Mouse (Mus musculus) embryonic facial prominence, embryonic 12.5 days (tissue): ENCODE data around the gene Ttc21b. TPM values are rescaled to one million over a fixed set of nuclear protein-coding genes. Genes with fewer than 3 reads are reported as not detected.
A peak's percentile ranks its signal among the peaks of the same experiment; 100 is the strongest.

Experiments used
- ATAC-seq: fragments of 200-750 bp; cut with Nextera tagmentation; 2 replicates; pipeline ENCODE4 v1.8.0; 2017; ENCODE audit not compliant: insufficient number of reproducible peaks, insufficient read depth, low FRiP score, low TSS enrichment
- H3K27ac ChIP-seq: fragments of 300-500 bp; sonication (generic); 2 replicates; pipeline ENCODE4 v1.5.1; 2016; ENCODE audit warnings: mild to moderate bottlenecking
- H3K27me3 ChIP-seq: fragments of 300-500 bp; sonication (generic); 2 replicates; pipeline ENCODE4 v1.6.1; 2016; ENCODE audit warnings: mild to moderate bottlenecking, moderate library complexity
- H3K36me3 ChIP-seq: fragments of 300-500 bp; sonication (generic); 2 replicates; pipeline ENCODE4 v1.6.1; 2016; ENCODE audit warnings: mild to moderate bottlenecking
- H3K4me1 ChIP-seq: fragments of 300-500 bp; sonication (generic); 2 replicates; pipeline ENCODE4 v1.6.1; 2016
- H3K4me2 ChIP-seq: fragments of 300-500 bp; sonication (generic); replicated peaks from 2 replicates; pipeline ENCODE4 v1.6.1; 2016; ENCODE audit warnings: mild to moderate bottlenecking, moderate library complexity
- H3K4me3 ChIP-seq: fragments of 300-500 bp; sonication (generic); 2 replicates; pipeline ENCODE4 v1.5.1; 2016; ENCODE audit warnings: mild to moderate bottlenecking
- H3K9ac ChIP-seq: fragments of 300-500 bp; sonication (generic); 2 replicates; pipeline ENCODE4 v1.6.1; 2016; ENCODE audit warnings: mild to moderate bottlenecking, moderate library complexity
- H3K9me3 ChIP-seq: fragments of 300-500 bp; sonication (generic); 2 replicates; pipeline ENCODE4 v1.6.1; 2016; ENCODE audit warnings: mild to moderate bottlenecking, moderate library complexity
- WGBS: fragments of 180-500 bp; shearing (Covaris S2); methylation state at CpG from one replicate; pipeline ENCODE4 v1.1.7; 2016; 5-methylcytosine and 5-hydroxymethylcytosine counted together
- polyA plus RNA-seq: library from polyadenylated mRNA; unstranded; fragments of >200 nt; fragmentation: Nextera tagmentation; extraction: Ambion mirVana; gene quantifications from 2 replicates; pipeline ENCODE4 v1.2.1, GENCODE M21; 2016

Gene Ttc21b
- 17.3 and 18.7 TPM in 2 replicates for polyA plus RNA-seq

GRCm38 (mm10) chr2:66256220-66257131 is at the start of gene Ttc21b:
Gene Ttc21b, minus strand, starts transcription at chr2:66256617.
- H3K4me3 ChIP-seq = peak within 1 kb of the TSS; percentile 64
- ATAC-seq = peak; percentile 99
- 0 out of 2 replicates have a peak, but pooled peaks cover 7% of the 10 kb centered on the region for H3K36me3 ChIP-seq
- H3K9me3 ChIP-seq = no peaks in the 10 kb centered on the region
- peak within 1 kb of the TSS; percentile 71 for H3K27ac ChIP-seq
- under 1% methylated on average over 56 of the region's 56 CpGs for WGBS
- peak within 1 kb of the TSS; percentile 69 for H3K9ac ChIP-seq
- H3K4me2 ChIP-seq = peak within 1 kb of the TSS; percentile 45
- no peaks in the 10 kb centered on the region for H3K27me3 ChIP-seq
- H3K4me1 ChIP-seq = peaks cover 9% of the 10 kb centered on the region; the same call in 1 of the 2 replicates

GRCm38 (mm10) chr2:66272551-66272950 is 16.1 kb upstream of the Ttc21b start:
- ATAC-seq = no peak
- Histone ChIP-seq H3K4me1 (no peaks in the 10 kb centered on the region), H3K9me3 (no peaks in the 10 kb centered on the region), H3K36me3 (no peaks in the 10 kb centered on the region), H3K27ac (no peak overlapping the region), H3K4me2 (no peak overlapping the region), H3K4me3 (no peak overlapping the region), H3K27me3 (no peaks in the 10 kb centered on the region), H3K9ac (no peak overlapping the region)
- WGBS = 79% methylated on average over 3 of the region's 3 CpGs

GRCm38 (mm10) chr2:66244013-66244412 is 12.4 kb downstream of the Ttc21b start:
- H3K9ac ChIP-seq = no peak overlapping the region

GRCm38 (mm10) chr2:66240334-66240733 is 16.1 kb downstream of the Ttc21b start:
- Histone ChIP-seq H3K27me3 (no peaks in the 10 kb centered on the region), H3K4me3 (no peak overlapping the region), H3K9me3 (no peaks in the 10 kb centered on the region), H3K36me3 (peaks cover 18% of the 10 kb centered on the region), H3K4me2 (no peak overlapping the region), H3K27ac (no peak overlapping the region), H3K4me1 (no peaks in the 10 kb centered on the region), H3K9ac (no peak overlapping the region)
- no peak for ATAC-seq
- 86% methylated on average over 1 of the region's 1 CpGs for WGBS

More at GRCm38 (mm10) chr2:66244013-66244412, 12.4 kb downstream of the Ttc21b start:
- Histone ChIP-seq H3K9me3 (no peaks in the 10 kb centered on the region), H3K36me3 (peaks cover 28% of the 10 kb centered on the region), H3K4me3 (no peak overlapping the region), H3K27me3 (no peaks in the 10 kb centered on the region), H3K4me2 (no peak overlapping the region), H3K27ac (no peak overlapping the region), H3K4me1 (no peaks in the 10 kb centered on the region)
- ATAC-seq = no peak
- WGBS = 67% methylated on average over 1 of the region's 1 CpGs

GRCm38 (mm10) chr2:66238886-66239285 is 17.5 kb downstream of the Ttc21b start:
- H3K4me1 ChIP-seq = no peaks in the 10 kb centered on the region
- no peak overlapping the region for H3K4me2 ChIP-seq
- no peak for ATAC-seq
- peaks cover 19% of the 10 kb centered on the region for H3K36me3 ChIP-seq
- H3K4me3 ChIP-seq = no peak overlapping the region
- no peak overlapping the region for H3K9ac ChIP-seq
- 91% methylated on average over 5 of the region's 5 CpGs for WGBS
- no peak overlapping the region for H3K27ac ChIP-seq
- no peaks in the 10 kb centered on the region for H3K27me3 ChIP-seq
- no peaks in the 10 kb centered on the region for H3K9me3 ChIP-seq

GRCm38 (mm10) chr2:66220954-66221353 is 35.5 kb downstream of the Ttc21b start:
- Histone ChIP-seq H3K27ac (no peak overlapping the region), H3K4me3 (no peak overlapping the region), H3K4me1 (no peaks in the 10 kb centered on the region), H3K9me3 (no peaks in the 10 kb centered on the region), H3K4me2 (no peak overlapping the region), H3K36me3 (peaks cover 11% of the 10 kb centered on the region; the same call in 1 of the 2 replicates), H3K27me3 (no peaks in the 10 kb centered on the region), H3K9ac (no peak overlapping the region)
- ATAC-seq = no peak
- 93% methylated on average over 7 of the region's 7 CpGs for WGBS

GRCm38 (mm10) chr2:66209875-66210274 is 46.5 kb downstream of the Ttc21b start:
- Histone ChIP-seq H3K36me3 (peaks cover 36% of the 10 kb centered on the region), H3K27me3 (no peaks in the 10 kb centered on the region), H3K4me3 (no peak overlapping the region), H3K4me1 (no peaks in the 10 kb centered on the region), H3K9ac (no peak overlapping the region), H3K4me2 (no peak overlapping the region), H3K9me3 (no peaks in the 10 kb centered on the region), H3K27ac (no peak overlapping the region)
- 90% methylated on average over 10 of the region's 10 CpGs for WGBS
- ATAC-seq = no peak

- WGBS = 96% methylated on average over 13 of the region's 13 CpGs
- H3K9ac ChIP-seq = no peak overlapping the region
- no peaks in the 10 kb centered on the region for H3K9me3 ChIP-seq
- H3K4me2 ChIP-seq = no peak overlapping the region
- no peaks in the 10 kb centered on the region for H3K4me1 ChIP-seq
- H3K27ac ChIP-seq = no peak overlapping the region
- ATAC-seq = no peak
- H3K27me3 ChIP-seq = no peaks in the 10 kb centered on the region
- no peak overlapping the region for H3K4me3 ChIP-seq
- peaks cover 32% of the 10 kb centered on the region for H3K36me3 ChIP-seq
Measured at GRCm38 (mm10) chr2:66209353-66209752, 47.1 kb downstream of the Ttc21b start.

GRCm38 (mm10) chr2:66206796-66207195 is 49.6 kb downstream of the Ttc21b start:
- Histone ChIP-seq H3K27ac (no peak overlapping the region), H3K4me2 (no peak overlapping the region), H3K27me3 (no peaks in the 10 kb centered on the region), H3K9ac (no peak overlapping the region), H3K36me3 (peaks cover 30% of the 10 kb centered on the region), H3K4me1 (no peaks in the 10 kb centered on the region), H3K9me3 (no peaks in the 10 kb centered on the region), H3K4me3 (no peak overlapping the region)
- 92% methylated on average over 2 of the region's 2 CpGs for WGBS
- no peak for ATAC-seq

GRCm38 (mm10) chr2:66204218-66204617 is 52.2 kb downstream of the Ttc21b start:
- Histone ChIP-seq H3K9me3 (no peaks in the 10 kb centered on the region), H3K4me1 (no peaks in the 10 kb centered on the region), H3K9ac (no peak overlapping the region), H3K36me3 (peaks cover 40% of the 10 kb centered on the region), H3K27ac (no peak overlapping the region), H3K27me3 (no peaks in the 10 kb centered on the region), H3K4me2 (no peak overlapping the region), H3K4me3 (no peak overlapping the region)
- ATAC-seq = no peak
- WGBS = 97% methylated on average over 2 of the region's 2 CpGs

GRCm38 (mm10) chr2:66200195-66200594 is 56.2 kb downstream of the Ttc21b start:
- no peaks in the 10 kb centered on the region for H3K27me3 ChIP-seq
- no peaks in the 10 kb centered on the region for H3K4me1 ChIP-seq
- no peak overlapping the region for H3K4me3 ChIP-seq
- H3K9me3 ChIP-seq = no peaks in the 10 kb centered on the region
- no peak for ATAC-seq
- H3K27ac ChIP-seq = no peak overlapping the region
- 23% methylated on average over 3 of the region's 3 CpGs for WGBS
- no peak overlapping the region for H3K9ac ChIP-seq
- peaks cover 40% of the 10 kb centered on the region; the same call in 1 of the 2 replicates for H3K36me3 ChIP-seq
- H3K4me2 ChIP-seq = no peak overlapping the region

GRCm38 (mm10) chr2:66191691-66192100 is 64.7 kb downstream of the Ttc21b start:
- no peak overlapping the region for H3K4me3 ChIP-seq
- no peaks in the 10 kb centered on the region for H3K9me3 ChIP-seq
- H3K27ac ChIP-seq = no peak overlapping the region
- WGBS = 66% methylated on average over 13 of the region's 13 CpGs
- H3K4me2 ChIP-seq = no peak overlapping the region
- no peak for ATAC-seq
- H3K4me1 ChIP-seq = no peaks in the 10 kb centered on the region
- H3K36me3 ChIP-seq = peaks cover 18% of the 10 kb centered on the region; the same call in 1 of the 2 replicates
- no peaks in the 10 kb centered on the region for H3K27me3 ChIP-seq
- no peak overlapping the region for H3K9ac ChIP-seq
